Mouse (Mus musculus) lung, adult 10 weeks (tissue): ENCODE results near the gene Stx12. TPM values are rescaled to one million over a fixed set of nuclear protein-coding genes. Genes with fewer than 3 reads are reported as not detected.

ENCODE experiments used
- polyA plus RNA-seq: library from polyadenylated mRNA; stranded (reverse); fragments of 350-450 nt; fragmentation: Illumina TruSeq; extraction: RNeasy Lipid Tissue Mini Kit (QIAGEN cat#74804); gene quantifications from one replicate; pipeline ENCODE4 v1.2.3, GENCODE M21; 2014; ENCODE audit warnings: low read depth, low replicate concordance; ENCODE audit not compliant: insufficient read depth

Stx12 gene
- polyA plus RNA-seq, result 56.9 TPM

DNA sequence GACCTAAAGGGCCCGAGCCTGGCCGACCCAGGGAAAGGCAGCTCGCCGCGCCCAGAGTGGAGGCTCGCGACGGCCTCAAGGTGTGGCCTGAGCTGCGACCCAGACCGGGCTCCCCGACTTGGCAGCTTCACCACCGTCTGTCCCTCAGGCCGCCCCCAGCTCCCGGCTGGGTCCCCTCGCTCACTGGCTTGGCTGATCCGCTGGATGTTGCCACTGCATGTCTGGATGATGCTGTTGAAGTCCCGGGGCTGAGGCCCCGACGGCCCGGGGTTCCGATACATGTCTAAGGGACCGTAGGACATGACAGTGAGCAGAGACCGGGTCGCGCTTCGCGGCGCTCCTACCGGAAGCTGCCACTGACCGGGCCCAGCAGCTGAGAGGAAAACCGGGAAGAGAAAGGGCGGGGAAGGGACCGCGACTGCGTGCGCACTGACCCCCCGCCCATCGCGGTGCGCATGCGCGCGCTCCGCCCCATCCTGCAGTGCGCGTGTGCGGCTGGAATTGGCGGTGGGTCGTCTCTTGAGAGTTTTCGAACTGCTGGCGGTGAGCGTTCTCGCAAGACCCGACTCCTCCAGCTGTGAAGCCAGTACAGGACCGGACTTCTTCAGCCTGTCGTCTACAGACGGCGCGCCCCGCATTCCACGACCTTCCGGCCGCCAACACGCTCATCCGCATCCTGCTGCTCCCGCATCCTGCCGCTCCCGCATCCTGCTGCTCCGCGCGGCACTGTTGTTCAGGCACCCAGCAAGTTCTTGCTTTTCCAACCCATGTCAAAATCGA is at the start of gene Stx12:
Gene Stx12 (minus strand): TSS at position 446 of the 780 bp plus-strand sequence.

GRCm38 (mm10) chr4:132922558-132923008 is 38.3 kb upstream of the Stx12 start, which contains the start of gene Fam76a:
Fam76a (minus strand) TSS chr4:132922558.

GRCm38 (mm10) chr4:132842970-132843704 is 41.2 kb downstream of the Stx12 start, which contains the start of gene Ppp1r8:
Ppp1r8 (minus strand) TSS chr4:132843169.

Other genes starting within 250 kb of the Stx12 start
- gene Eya3, start 245.5 kb downstream of the Stx12 start, polyA plus RNA-seq, result 8.0 TPM
- 3.1 TPM for gene Xkr8, start 152.0 kb downstream of the Stx12 start, polyA plus RNA-seq
- 2.6 TPM for gene Smpdl3b, start 127.3 kb downstream of the Stx12 start, polyA plus RNA-seq
- gene Rpa2, start 116.2 kb downstream of the Stx12 start, polyA plus RNA-seq, result 12.4 TPM
- 7.6 TPM for gene Themis2, start 88.1 kb downstream of the Stx12 start, polyA plus RNA-seq
- 31.3 TPM for gene Ppp1r8, start 41.3 kb downstream of the Stx12 start, polyA plus RNA-seq
- gene Fam76a, start 38.0 kb upstream of the Stx12 start, polyA plus RNA-seq, result 25.8 TPM
- 8.3 TPM for gene Fgr, start 89.6 kb upstream of the Stx12 start, polyA plus RNA-seq
- 4.2 TPM for gene Ahdc1, start 126.8 kb upstream of the Stx12 start, polyA plus RNA-seq
- gene Wasf2, start 246.0 kb upstream of the Stx12 start, polyA plus RNA-seq, result 25.5 TPM